Mouse (Mus musculus): ENCODE results near the gene Tmprss11a.

The Tmprss11a gene

GRCm38 (mm10) chr5:86468890-86469289 lies at the start of gene Tmprss11a:
Tmprss11a (minus strand) TSS chr5:86468990.
- DNase-seq = no peak

GRCm38 (mm10) chr5:86518500-86518899 lies 49.7 kb upstream of the Tmprss11a start, which contains the start of gene Tmprss11g:
Tmprss11g (minus strand) TSS chr5:86518600.
- no peak for DNase-seq

GRCm38 (mm10) chr5:86511538-86511937 lies 42.7 kb upstream of the Tmprss11a start:
- no peak for DNase-seq

- no peak for DNase-seq
Measured at GRCm38 (mm10) chr5:86493453-86493852, 24.7 kb upstream of the Tmprss11a start.

- DNase-seq = no peak
Measured at GRCm38 (mm10) chr5:86482562-86482961, 13.8 kb upstream of the Tmprss11a start.

- DNase-seq = no peak
Measured at GRCm38 (mm10) chr5:86482031-86482430, 13.2 kb upstream of the Tmprss11a start.

GRCm38 (mm10) chr5:86473859-86474258 lies 5.1 kb upstream of the Tmprss11a start:
- no peak for DNase-seq

- DNase-seq = no peak
Measured at GRCm38 (mm10) chr5:86439306-86439705, 29.5 kb downstream of the Tmprss11a start.

- DNase-seq = no peak
Measured at GRCm38 (mm10) chr5:86438548-86438947, 30.2 kb downstream of the Tmprss11a start.

- DNase-seq = no peak
Measured at GRCm38 (mm10) chr5:86432697-86433096, 36.1 kb downstream of the Tmprss11a start.

- no peak for DNase-seq
Measured at GRCm38 (mm10) chr5:86431096-86431495, 37.7 kb downstream of the Tmprss11a start.

GRCm38 (mm10) chr5:86421323-86422028 lies 47.3 kb downstream of the Tmprss11a start:
- no peak for DNase-seq

- DNase-seq = no peak
Measured at GRCm38 (mm10) chr5:86419494-86419893, 49.3 kb downstream of the Tmprss11a start.

- DNase-seq = no peak
Measured at GRCm38 (mm10) chr5:86414280-86414679, 54.5 kb downstream of the Tmprss11a start.

- no peak for DNase-seq
Measured at GRCm38 (mm10) chr5:86410815-86411214, 58.0 kb downstream of the Tmprss11a start.

GRCm38 (mm10) chr5:86407941-86408340 lies 60.8 kb downstream of the Tmprss11a start:
- no peak for DNase-seq

- no peak for DNase-seq
Measured at GRCm38 (mm10) chr5:86407191-86407590, 61.6 kb downstream of the Tmprss11a start.

GRCm38 (mm10) chr5:86373320-86373719 lies 95.5 kb downstream of the Tmprss11a start, which contains the start of gene Tmprss11d:
Tmprss11d (minus strand) TSS chr5:86373420.
- DNase-seq = no peak

Data from thymus, adult 18-20 months (tissue).